Mouse (Mus musculus) myocyte (in vitro differentiated cells): ENCODE measurements around the gene Med13l.

Experiments used
- CEBPB ChIP-seq: IDR thresholded peaks from 2 replicates; pipeline ENCODE4 v1.6.1; 2011; ENCODE audit warnings: mild to moderate bottlenecking, moderate library complexity; ENCODE audit not compliant: poor library complexity, insufficient read depth, severe bottlenecking
- MAX ChIP-seq: IDR thresholded peaks from one replicate; pipeline ENCODE4 v1.6.1; 2011; ENCODE audit warnings: low read depth, mild to moderate bottlenecking, control low read depth
- MYOG ChIP-seq, 3 experiments: IDR thresholded peaks; one replicate each; pipeline ENCODE4 v1.6.1; 2011; ENCODE audit warnings: control low read depth in 2 of 3, low read depth in 2 of 3, mild to moderate bottlenecking in 2 of 3; ENCODE audit not compliant: insufficient read length in 2 of 3, control insufficient read depth in 1 of 3, insufficient read depth in 1 of 3
- POLR2A ChIP-seq: IDR thresholded peaks from one replicate; pipeline ENCODE4 v1.6.1; 2011; ENCODE audit warnings: low read depth, mild to moderate bottlenecking, control low read depth, moderate library complexity; ENCODE audit not compliant: insufficient read length
- POLR2AphosphoS2 ChIP-seq: IDR thresholded peaks from one replicate; pipeline ENCODE4 v1.6.1; 2011; ENCODE audit warnings: low read depth, control low read depth; ENCODE audit not compliant: insufficient read length
- TCF12 ChIP-seq: IDR thresholded peaks from one replicate; pipeline ENCODE4 v1.6.1; 2011; ENCODE audit warnings: mild to moderate bottlenecking, control low read depth; ENCODE audit not compliant: poor library complexity, insufficient read depth, severe bottlenecking
- TCF3 ChIP-seq: IDR thresholded peaks from one replicate; pipeline ENCODE4 v1.6.1; 2011; ENCODE audit warnings: low read depth, control low read depth; ENCODE audit not compliant: insufficient read length
- USF1 ChIP-seq: IDR thresholded peaks from one replicate; pipeline ENCODE4 v1.6.1; 2011; ENCODE audit warnings: low read depth, mild to moderate bottlenecking, control low read depth, moderate library complexity

- TF ChIP-seq MAX (no peak), POLR2A (no peak), POLR2AphosphoS2 (no peak), TCF12 (no peak), USF1 (no peak), TCF3 (no peak), CEBPB (no peak), MYOG (IDR thresholded peaks at IDR 0.05; ENCODE audit: control insufficient read depth in 1 of 3, insufficient read depth in 1 of 3, insufficient read length in 2 of 3, low read depth in 2 of 3) (no peak)
These were observed 157.0 kb downstream of the Med13l start for GRCm38 (mm10) chr5:118717456-118717855.
